Mouse (Mus musculus): ENCODE results near the gene Olfr90.

DNA sequence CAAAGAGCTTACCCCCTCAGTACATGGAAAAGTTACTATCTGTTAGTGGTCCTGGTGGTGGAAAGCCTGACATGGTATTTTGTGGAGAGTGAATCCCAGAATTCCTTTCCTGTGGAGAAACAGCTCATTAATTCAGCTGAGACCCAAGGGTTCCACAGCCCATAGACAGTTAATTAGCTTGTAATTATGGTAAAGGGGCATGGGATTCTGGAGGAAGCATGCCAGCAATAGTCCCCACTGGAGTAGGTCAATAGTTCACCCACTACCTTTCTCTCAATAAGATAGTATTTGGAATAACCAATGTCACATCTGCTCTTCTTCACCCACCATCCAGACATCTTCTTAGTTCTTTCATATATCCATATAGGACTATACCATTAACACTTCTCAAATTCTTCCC is at the start of gene Olfr90:
- TF ChIP-seq POLR2A (IDR thresholded peaks at IDR 0.05; ENCODE audit: low read depth, low read length) (no peak), CTCF (IDR thresholded peaks at IDR 0.05; ENCODE audit: extremely low read depth, insufficient read length, insufficient replicate concordance, low read depth, low read length) (no peak)

Data from small intestine, adult 2 months (tissue).